Mouse (Mus musculus): ENCODE measurements around the gene Slf2. TPM values are rescaled to one million over a fixed set of nuclear protein-coding genes. Genes with fewer than 3 reads are reported as not detected.

Slf2 gene
- polyA plus RNA-seq (2014; fragmentation: Nextera tagmentation; extraction: Ambion mirVana) = 56.5 and 56.7 TPM in 2 replicates

DNA sequence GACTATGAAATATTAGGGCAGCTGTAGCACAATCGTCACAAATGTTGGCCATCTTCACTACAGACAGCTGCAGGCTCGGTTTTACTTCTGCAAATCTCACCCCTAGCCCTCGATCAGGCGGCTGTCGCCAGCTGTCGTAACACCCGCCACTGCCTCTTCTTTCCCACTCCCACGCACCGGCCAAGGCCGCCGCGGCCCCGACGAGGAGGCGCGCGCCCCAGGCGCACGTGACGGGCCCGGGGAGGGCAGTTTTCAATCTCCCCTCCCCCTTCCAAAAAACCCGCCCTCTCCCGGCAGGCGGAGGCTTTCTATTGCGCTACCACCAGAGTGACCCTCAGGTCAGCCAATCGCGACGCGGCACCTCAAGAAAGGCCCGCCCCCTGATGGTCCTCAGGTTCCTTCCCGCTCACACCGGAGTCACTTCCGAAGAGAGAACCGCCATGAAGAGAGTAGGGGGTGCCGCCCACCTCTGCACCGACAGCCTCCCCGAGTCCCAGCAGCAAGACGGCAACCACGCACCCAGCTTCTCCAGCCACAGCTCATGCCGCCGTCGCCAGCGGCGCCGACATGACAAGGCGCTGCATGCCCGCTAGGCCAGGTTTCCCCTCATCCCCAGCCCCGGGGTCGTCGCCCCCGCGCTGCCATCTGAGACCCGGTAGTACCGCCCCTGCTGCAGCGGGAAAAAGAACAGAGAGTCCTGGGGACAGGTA is at the start of gene Slf2:
TSS of gene Slf2 (plus strand) at position 408 of the 710 bp plus-strand sequence.
- H3K9ac ChIP-seq (replicated peaks; ENCODE audit: low read depth, low read length) = peak within 1 kb of the TSS; percentile 68
- peak; percentile 98 for ATAC-seq (ENCODE audit: insufficient number of reproducible peaks, insufficient read depth, low FRiP score, low read depth)

DNA sequence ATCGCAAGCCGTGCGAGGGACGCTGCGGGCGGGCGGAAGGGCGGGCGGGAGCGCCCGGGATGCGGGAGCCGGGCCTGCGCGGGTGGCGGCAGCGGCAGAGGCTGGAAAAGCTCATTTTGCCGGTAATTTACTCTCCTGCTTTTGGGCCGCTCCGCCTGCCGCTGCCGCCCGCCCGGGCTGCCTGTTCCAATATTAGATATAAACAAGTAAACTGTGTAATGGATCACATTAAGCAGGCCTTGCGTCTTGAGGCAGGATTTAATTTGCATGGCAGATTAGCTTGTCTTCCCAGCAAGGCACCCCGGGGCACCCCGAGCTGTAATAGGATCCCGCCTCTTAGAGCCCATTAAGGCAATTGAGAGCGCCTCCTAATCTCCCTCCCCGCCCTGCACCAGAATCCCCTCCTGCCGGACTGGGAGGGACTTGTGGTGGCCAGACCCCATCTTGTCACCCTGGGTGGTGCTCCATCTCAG is 48.4 kb upstream of the Slf2 start:
- WGBS = 1% methylated on average over 31 of the region's 31 CpGs
- peak overlapping the region; percentile 50 for H3K4me2 ChIP-seq (replicated peaks; ENCODE audit: low read depth, low read length)
- no peaks in the 10 kb centered on the region for H3K9me3 ChIP-seq (ENCODE audit: control insufficient read depth, low read depth, low read length)
- H3K4me1 ChIP-seq (ENCODE audit: control insufficient read depth, insufficient read depth, low read length) = peaks cover 8% of the 10 kb centered on the region; the same call in 1 of the 2 replicates
- ATAC-seq (ENCODE audit: insufficient number of reproducible peaks, insufficient read depth, low FRiP score, low read depth) = no peak
- no peaks in the 10 kb centered on the region for H3K36me3 ChIP-seq (ENCODE audit: control insufficient read depth, insufficient read depth, low read length)
- no peak overlapping the region for H3K27ac ChIP-seq (ENCODE audit: low read length)
- peaks cover 39% of the 10 kb centered on the region for H3K27me3 ChIP-seq (ENCODE audit: control insufficient read depth, insufficient read depth, low read length)
- H3K4me3 ChIP-seq (ENCODE audit: low read depth, low read length) = peak overlapping the region; percentile 31
- peak overlapping the region; percentile 18; the same call in 1 of the 2 replicates for H3K9ac ChIP-seq (replicated peaks; ENCODE audit: low read depth, low read length)

More for the DNA sequence above, at the start of gene Slf2:
- H3K36me3 ChIP-seq (ENCODE audit: control insufficient read depth, insufficient read depth, low read length) = peaks cover 12% of the 10 kb centered on the region
- no peaks in the 10 kb centered on the region for H3K9me3 ChIP-seq (ENCODE audit: control insufficient read depth, low read depth, low read length)
- peak within 1 kb of the TSS; percentile 83 for H3K4me3 ChIP-seq (ENCODE audit: low read depth, low read length)
- WGBS = under 1% methylated on average over 55 of the region's 55 CpGs
- peak within 1 kb of the TSS; percentile 91 for H3K27ac ChIP-seq (ENCODE audit: low read length)
- peaks cover 19% of the 10 kb centered on the region; the same call in 1 of the 2 replicates for H3K4me1 ChIP-seq (ENCODE audit: control insufficient read depth, insufficient read depth, low read length)
- H3K4me2 ChIP-seq (replicated peaks; ENCODE audit: low read depth, low read length) = peak within 1 kb of the TSS; percentile 85
- H3K27me3 ChIP-seq (ENCODE audit: control insufficient read depth, insufficient read depth, low read length) = no peaks in the 10 kb centered on the region

DNA sequence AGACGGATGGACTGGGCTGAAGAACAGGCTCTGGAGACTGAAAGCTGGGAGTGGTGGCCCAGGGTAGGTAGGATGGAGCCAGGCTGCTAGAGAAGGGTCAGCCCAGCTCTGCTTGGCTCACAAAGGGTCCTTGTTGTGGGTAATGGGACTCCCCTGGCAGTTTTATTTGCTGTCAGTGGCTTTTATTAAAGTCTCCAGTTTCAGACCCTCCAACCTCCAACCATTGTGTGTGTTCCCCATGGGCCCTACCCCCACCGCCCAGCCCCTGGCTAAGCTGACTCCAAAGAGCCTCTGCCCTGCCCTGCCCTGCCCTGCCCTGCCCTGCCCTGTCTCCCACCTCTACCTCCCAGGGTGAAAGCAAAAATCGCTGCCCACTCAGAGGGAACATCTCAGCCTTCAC is 46.6 kb upstream of the Slf2 start:
- no peak for ATAC-seq (ENCODE audit: insufficient number of reproducible peaks, insufficient read depth, low FRiP score, low read depth)
- H3K27ac ChIP-seq (ENCODE audit: low read length) = no peak overlapping the region
- no peaks in the 10 kb centered on the region for H3K36me3 ChIP-seq (ENCODE audit: control insufficient read depth, insufficient read depth, low read length)
- no peak overlapping the region for H3K4me2 ChIP-seq (replicated peaks; ENCODE audit: low read depth, low read length)
- no peak overlapping the region for H3K4me3 ChIP-seq (ENCODE audit: low read depth, low read length)
- H3K4me1 ChIP-seq (ENCODE audit: control insufficient read depth, insufficient read depth, low read length) = peaks cover 8% of the 10 kb centered on the region; the same call in 1 of the 2 replicates
- no peak overlapping the region for H3K9ac ChIP-seq (replicated peaks; ENCODE audit: low read depth, low read length)
- peaks cover 39% of the 10 kb centered on the region for H3K27me3 ChIP-seq (ENCODE audit: control insufficient read depth, insufficient read depth, low read length)
- 36% methylated on average over 3 of the region's 3 CpGs for WGBS
- H3K9me3 ChIP-seq (ENCODE audit: control insufficient read depth, low read depth, low read length) = no peaks in the 10 kb centered on the region

- no peak overlapping the region for H3K9ac ChIP-seq (replicated peaks; ENCODE audit: low read depth, low read length)
- no peak overlapping the region for H3K4me3 ChIP-seq (ENCODE audit: low read depth, low read length)
- no peaks in the 10 kb centered on the region for H3K9me3 ChIP-seq (ENCODE audit: control insufficient read depth, low read depth, low read length)
- no peak for ATAC-seq (ENCODE audit: insufficient number of reproducible peaks, insufficient read depth, low FRiP score, low read depth)
- no peak overlapping the region for H3K4me2 ChIP-seq (replicated peaks; ENCODE audit: low read depth, low read length)
- H3K36me3 ChIP-seq (ENCODE audit: control insufficient read depth, insufficient read depth, low read length) = no peaks in the 10 kb centered on the region
- WGBS = 47% methylated on average over 3 of the region's 3 CpGs
- H3K27me3 ChIP-seq (ENCODE audit: control insufficient read depth, insufficient read depth, low read length) = peaks cover 31% of the 10 kb centered on the region
- H3K4me1 ChIP-seq (ENCODE audit: control insufficient read depth, insufficient read depth, low read length) = peaks cover 8% of the 10 kb centered on the region; the same call in 1 of the 2 replicates
- no peak overlapping the region for H3K27ac ChIP-seq (ENCODE audit: low read length)
Measured at GRCm38 (mm10) chr19:44886475-44886874, 44.5 kb upstream of the Slf2 start.

DNA sequence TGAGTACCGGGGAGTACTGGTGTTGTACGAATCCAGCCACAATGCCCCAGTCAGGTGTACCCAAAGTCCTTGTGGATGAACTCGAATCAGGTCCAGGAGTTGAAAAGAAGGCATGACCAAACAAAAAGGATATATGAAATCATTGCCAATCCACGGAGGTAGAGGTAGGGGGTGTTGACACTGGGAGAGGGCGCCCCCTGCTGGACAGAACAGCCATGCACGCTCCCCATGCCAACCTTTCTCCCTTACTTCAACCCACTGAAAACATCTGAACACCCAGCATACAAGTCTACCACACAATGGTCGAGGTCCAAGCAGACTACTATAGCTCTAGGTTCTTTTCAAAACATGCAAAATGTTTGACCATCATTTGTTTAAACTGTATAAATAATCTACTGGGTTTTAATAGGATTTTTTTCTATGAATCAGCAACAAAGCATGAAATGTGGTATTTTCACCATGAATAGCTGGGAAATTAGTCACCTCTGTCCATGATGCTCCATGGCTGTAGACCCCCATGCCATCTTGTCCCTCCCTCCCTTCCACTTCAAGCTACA is 43.2 kb upstream of the Slf2 start:
- Histone ChIP-seq H3K36me3 (ENCODE audit: control insufficient read depth, insufficient read depth, low read length) (no peaks in the 10 kb centered on the region), H3K4me2 (replicated peaks; ENCODE audit: low read depth, low read length) (no peak overlapping the region), H3K4me3 (ENCODE audit: low read depth, low read length) (no peak overlapping the region), H3K9me3 (ENCODE audit: control insufficient read depth, low read depth, low read length) (no peaks in the 10 kb centered on the region), H3K9ac (replicated peaks; ENCODE audit: low read depth, low read length) (no peak overlapping the region), H3K4me1 (ENCODE audit: control insufficient read depth, insufficient read depth, low read length) (0 out of 2 replicates have a peak, but pooled peaks cover 1% of the 10 kb centered on the region), H3K27me3 (ENCODE audit: control insufficient read depth, insufficient read depth, low read length) (peaks cover 23% of the 10 kb centered on the region; the same call in 1 of the 2 replicates), H3K27ac (ENCODE audit: low read length) (no peak overlapping the region)
- no peak for ATAC-seq (ENCODE audit: insufficient number of reproducible peaks, insufficient read depth, low FRiP score, low read depth)
- WGBS = 24% methylated on average over 7 of the region's 7 CpGs

DNA sequence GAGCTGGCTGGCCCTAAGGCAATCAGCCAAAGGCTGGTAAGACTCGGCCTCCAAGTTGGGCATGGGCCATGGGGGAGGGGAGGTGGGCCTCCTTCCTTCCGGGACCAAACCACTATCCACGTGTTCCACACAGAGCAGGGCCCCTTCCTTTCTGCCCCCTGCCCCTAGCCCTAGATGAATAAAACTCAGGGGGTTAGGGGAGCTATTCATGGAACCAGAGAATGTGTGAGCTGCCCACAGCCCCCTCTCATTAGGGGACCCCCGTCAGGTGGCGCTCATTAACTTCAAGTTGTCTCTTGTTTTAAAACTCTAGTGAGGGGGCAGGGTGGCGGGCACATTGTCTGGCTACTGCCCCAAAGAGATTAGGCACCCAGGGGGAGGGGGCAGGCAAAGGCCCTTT is 41.4 kb upstream of the Slf2 start:
- no peak overlapping the region for H3K4me2 ChIP-seq (replicated peaks; ENCODE audit: low read depth, low read length)
- ATAC-seq (ENCODE audit: insufficient number of reproducible peaks, insufficient read depth, low FRiP score, low read depth) = no peak
- 0 out of 2 replicates have a peak, but pooled peaks cover 12% of the 10 kb centered on the region for H3K27me3 ChIP-seq (ENCODE audit: control insufficient read depth, insufficient read depth, low read length)
- H3K4me1 ChIP-seq (ENCODE audit: control insufficient read depth, insufficient read depth, low read length) = 0 out of 2 replicates have a peak, but pooled peaks cover 3% of the 10 kb centered on the region
- no peak overlapping the region for H3K9ac ChIP-seq (replicated peaks; ENCODE audit: low read depth, low read length)
- WGBS = 38% methylated on average over 6 of the region's 6 CpGs
- no peak overlapping the region for H3K4me3 ChIP-seq (ENCODE audit: low read depth, low read length)
- no peaks in the 10 kb centered on the region for H3K36me3 ChIP-seq (ENCODE audit: control insufficient read depth, insufficient read depth, low read length)
- H3K27ac ChIP-seq (ENCODE audit: low read length) = no peak overlapping the region
- H3K9me3 ChIP-seq (ENCODE audit: control insufficient read depth, low read depth, low read length) = no peaks in the 10 kb centered on the region

- Histone ChIP-seq H3K4me3 (ENCODE audit: low read depth, low read length) (no peak overlapping the region), H3K27ac (ENCODE audit: low read length) (no peak overlapping the region), H3K27me3 (ENCODE audit: control insufficient read depth, insufficient read depth, low read length) (0 out of 2 replicates have a peak, but pooled peaks cover 5% of the 10 kb centered on the region), H3K36me3 (ENCODE audit: control insufficient read depth, insufficient read depth, low read length) (no peaks in the 10 kb centered on the region), H3K9me3 (ENCODE audit: control insufficient read depth, low read depth, low read length) (no peaks in the 10 kb centered on the region), H3K9ac (replicated peaks; ENCODE audit: low read depth, low read length) (no peak overlapping the region), H3K4me2 (replicated peaks; ENCODE audit: low read depth, low read length) (no peak overlapping the region), H3K4me1 (ENCODE audit: control insufficient read depth, insufficient read depth, low read length) (0 out of 2 replicates have a peak, but pooled peaks cover 3% of the 10 kb centered on the region)
- WGBS = 60% methylated on average over 15 of the region's 15 CpGs
- no peak for ATAC-seq (ENCODE audit: insufficient number of reproducible peaks, insufficient read depth, low FRiP score, low read depth)
Measured at GRCm38 (mm10) chr19:44891446-44891845, 39.5 kb upstream of the Slf2 start.

DNA sequence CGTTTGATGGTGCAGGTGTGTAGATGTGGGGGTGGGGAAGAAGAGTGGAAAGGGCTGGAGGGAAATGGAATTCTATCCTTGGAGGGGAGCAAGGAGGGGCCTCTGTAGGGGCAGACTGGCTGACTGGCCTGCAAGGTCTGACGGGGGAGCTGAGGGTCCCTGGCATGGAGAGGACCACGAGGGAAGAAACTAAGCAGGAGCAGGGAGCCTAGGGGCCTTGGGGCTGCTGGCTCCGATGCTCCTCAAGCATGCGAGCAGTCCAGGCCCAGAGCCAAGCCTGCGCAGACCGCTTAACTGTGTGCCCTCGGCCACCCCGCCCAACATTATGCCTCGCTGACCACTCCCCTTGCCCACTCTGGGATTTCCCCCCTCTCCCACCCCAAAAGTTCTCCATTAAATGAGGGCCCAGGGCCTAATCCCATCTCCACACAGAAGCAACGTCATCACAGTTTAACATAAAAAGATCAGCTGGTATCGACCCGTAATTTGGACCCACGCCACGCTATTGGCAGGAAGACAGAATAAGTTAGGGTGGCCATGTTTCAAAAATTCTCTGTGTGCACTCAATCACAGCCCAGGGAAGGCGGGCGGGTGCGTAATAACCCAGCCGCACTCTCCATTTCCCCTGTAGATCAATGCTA is 37.6 kb upstream of the Slf2 start:
- no peaks in the 10 kb centered on the region for H3K27me3 ChIP-seq (ENCODE audit: control insufficient read depth, insufficient read depth, low read length)
- ATAC-seq (ENCODE audit: insufficient number of reproducible peaks, insufficient read depth, low FRiP score, low read depth) = 0 out of 2 replicates have a peak, but pooled peaks have one; percentile 35
- WGBS = 40% methylated on average over 19 of the region's 19 CpGs

More for the DNA sequence above, 37.6 kb upstream of the Slf2 start:
- Histone ChIP-seq H3K4me3 (ENCODE audit: low read depth, low read length) (no peak overlapping the region), H3K9me3 (ENCODE audit: control insufficient read depth, low read depth, low read length) (no peaks in the 10 kb centered on the region), H3K36me3 (ENCODE audit: control insufficient read depth, insufficient read depth, low read length) (no peaks in the 10 kb centered on the region), H3K4me2 (replicated peaks; ENCODE audit: low read depth, low read length) (no peak overlapping the region), H3K9ac (replicated peaks; ENCODE audit: low read depth, low read length) (no peak overlapping the region), H3K4me1 (ENCODE audit: control insufficient read depth, insufficient read depth, low read length) (peaks cover 3% of the 10 kb centered on the region; the same call in 1 of the 2 replicates), H3K27ac (ENCODE audit: low read length) (no peak overlapping the region)

Data from stomach, embryonic 14.5 days (tissue).